Mouse (Mus musculus) gastrocnemius, adult 8-10 months (tissue): ENCODE measurements around the gene Usp39. TPM values are rescaled to one million over a fixed set of nuclear protein-coding genes. Genes with fewer than 3 reads are reported as not detected.

Experiments
- DNase-seq, 2 experiments: peaks; one replicate each; pipeline ENCODE4 v3.0.0; 2022; ENCODE audit warnings: low spot score in 2 of 2
- total RNA-seq, 4 experiments: library from RNA; stranded (reverse); gene quantifications; 2 replicates each; pipeline ENCODE4 v1.2.4; 2022

The Usp39 gene
- total RNA-seq, 4 experiments from 2014 or later: 18.0 to 21.4 (median 19.6) TPM

- no peak for DNase-seq
These were observed 26.6 kb upstream of the Usp39 start for GRCm38 (mm10) chr6:72371571-72371970.

- no peak for DNase-seq
These were observed 26.2 kb upstream of the Usp39 start for GRCm38 (mm10) chr6:72371147-72371546.

GRCm38 (mm10) chr6:72370091-72370490 lies 25.1 kb upstream of the Usp39 start:
- DNase-seq: no peak

- DNase-seq: no peak
These were observed 24.6 kb upstream of the Usp39 start for GRCm38 (mm10) chr6:72369557-72369956.

GRCm38 (mm10) chr6:72367460-72367974 lies 22.5 kb upstream of the Usp39 start:
- DNase-seq: no peak

GRCm38 (mm10) chr6:72366844-72367443 lies 22.0 kb upstream of the Usp39 start, which contains the start of gene Rnf181:
Gene Rnf181, minus strand, starts transcription at chr6:72366956.
- no peak for DNase-seq

- DNase-seq: no peak
These were observed 21.3 kb upstream of the Usp39 start for GRCm38 (mm10) chr6:72366304-72366703.

- no peak for DNase-seq
These were observed 20.0 kb upstream of the Usp39 start for GRCm38 (mm10) chr6:72364985-72365384.

GRCm38 (mm10) chr6:72364009-72364408 lies 19.0 kb upstream of the Usp39 start:
- no peak for DNase-seq

- peak; percentile 93 to 94 for DNase-seq
These were observed 17.4 kb upstream of the Usp39 start for GRCm38 (mm10) chr6:72362132-72363028.

- no peak for DNase-seq
These were observed 16.2 kb upstream of the Usp39 start for GRCm38 (mm10) chr6:72361121-72361551.

GRCm38 (mm10) chr6:72360599-72360935 lies 15.6 kb upstream of the Usp39 start:
- DNase-seq: no peak

GRCm38 (mm10) chr6:72359891-72360598 lies 15.1 kb upstream of the Usp39 start:
- no peak for DNase-seq

GRCm38 (mm10) chr6:72359343-72359742 lies 14.4 kb upstream of the Usp39 start:
- DNase-seq: no peak

- no peak for DNase-seq
These were observed 13.2 kb upstream of the Usp39 start for GRCm38 (mm10) chr6:72358086-72358764.

GRCm38 (mm10) chr6:72357164-72358079 lies 12.4 kb upstream of the Usp39 start:
- DNase-seq: peak in 1 of 2 experiments; percentile 31

GRCm38 (mm10) chr6:72356001-72356532 lies 11.1 kb upstream of the Usp39 start:
- DNase-seq: peak in 1 of 2 experiments; percentile 17

GRCm38 (mm10) chr6:72355066-72355911 lies 10.3 kb upstream of the Usp39 start, which contains the start of gene Tmem150a:
Gene Tmem150a, plus strand, starts transcription at chr6:72355447.
- peak; percentile 88 to 90 for DNase-seq

GRCm38 (mm10) chr6:72354025-72354424 lies 9.0 kb upstream of the Usp39 start:
- no peak for DNase-seq
